Mouse (Mus musculus) midbrain, embryonic 16.5 days (tissue): Measurements from ENCODE around the gene Bmpr1a. TPM values are rescaled to one million over a fixed set of nuclear protein-coding genes. Genes with fewer than 3 reads are reported as not detected.

Experiments
- ATAC-seq: fragments of 200-750 bp; cut with Nextera tagmentation; 2 replicates; pipeline ENCODE4 v1.8.0; 2017; ENCODE audit warnings: moderate TSS enrichment
- H3K27ac ChIP-seq: fragments of 300-500 bp; sonication (generic); 2 replicates; pipeline ENCODE4 v1.5.1; 2014; ENCODE audit warnings: mild to moderate bottlenecking, low read length, mixed read lengths
- H3K27me3 ChIP-seq: fragments of 300-500 bp; sonication (generic); 2 replicates; pipeline ENCODE4 v1.6.1; 2014; ENCODE audit warnings: low read depth, low read length, mixed read lengths; ENCODE audit not compliant: control insufficient read depth, insufficient read depth
- H3K36me3 ChIP-seq: fragments of 300-500 bp; sonication (generic); 2 replicates; pipeline ENCODE4 v1.6.1; 2014; ENCODE audit warnings: mild to moderate bottlenecking, low read length, moderate library complexity, mixed read lengths; ENCODE audit not compliant: control insufficient read depth, insufficient read depth
- H3K4me1 ChIP-seq: fragments of 300-500 bp; sonication (generic); 2 replicates; pipeline ENCODE4 v1.6.1; 2014; ENCODE audit warnings: mild to moderate bottlenecking, low read length, mixed read lengths; ENCODE audit not compliant: control insufficient read depth, insufficient read depth
- H3K4me2 ChIP-seq: fragments of 300-500 bp; sonication (generic); 2 replicates; pipeline ENCODE4 v1.6.1; 2014; ENCODE audit warnings: mild to moderate bottlenecking, low read length, mixed read lengths
- H3K4me3 ChIP-seq: fragments of 300-500 bp; sonication (generic); 2 replicates; pipeline ENCODE4 v1.5.1; 2014; ENCODE audit warnings: low read depth, mild to moderate bottlenecking, low read length, moderate library complexity, mixed read lengths
- H3K9ac ChIP-seq: fragments of 300-500 bp; sonication (generic); 2 replicates; pipeline ENCODE4 v1.6.1; 2014; ENCODE audit warnings: low read depth, low read length, mixed read lengths
- H3K9me3 ChIP-seq: fragments of 300-500 bp; sonication (generic); replicated peaks from 2 replicates; pipeline ENCODE4 v1.6.1; 2014; ENCODE audit warnings: mild to moderate bottlenecking, low read length, mixed read lengths; ENCODE audit not compliant: control insufficient read depth, poor library complexity, severe bottlenecking
- WGBS: fragments of 180-500 bp; shearing (Covaris S2); extraction: QIAGEN DNeasy Blood & Tissue Kit; methylation state at CpG from one replicate; pipeline ENCODE4 v1.1.7; 2014; 5-methylcytosine and 5-hydroxymethylcytosine counted together
- polyA plus RNA-seq: library from polyadenylated mRNA; unstranded; fragments of >200 nt; fragmentation: Nextera tagmentation; extraction: Ambion mirVana; gene quantifications from 2 replicates; pipeline ENCODE4 v1.2.1, GENCODE M21; 2015

The Bmpr1a gene
- polyA plus RNA-seq, 1 experiment from 2014 or later = 15.4 TPM

DNA sequence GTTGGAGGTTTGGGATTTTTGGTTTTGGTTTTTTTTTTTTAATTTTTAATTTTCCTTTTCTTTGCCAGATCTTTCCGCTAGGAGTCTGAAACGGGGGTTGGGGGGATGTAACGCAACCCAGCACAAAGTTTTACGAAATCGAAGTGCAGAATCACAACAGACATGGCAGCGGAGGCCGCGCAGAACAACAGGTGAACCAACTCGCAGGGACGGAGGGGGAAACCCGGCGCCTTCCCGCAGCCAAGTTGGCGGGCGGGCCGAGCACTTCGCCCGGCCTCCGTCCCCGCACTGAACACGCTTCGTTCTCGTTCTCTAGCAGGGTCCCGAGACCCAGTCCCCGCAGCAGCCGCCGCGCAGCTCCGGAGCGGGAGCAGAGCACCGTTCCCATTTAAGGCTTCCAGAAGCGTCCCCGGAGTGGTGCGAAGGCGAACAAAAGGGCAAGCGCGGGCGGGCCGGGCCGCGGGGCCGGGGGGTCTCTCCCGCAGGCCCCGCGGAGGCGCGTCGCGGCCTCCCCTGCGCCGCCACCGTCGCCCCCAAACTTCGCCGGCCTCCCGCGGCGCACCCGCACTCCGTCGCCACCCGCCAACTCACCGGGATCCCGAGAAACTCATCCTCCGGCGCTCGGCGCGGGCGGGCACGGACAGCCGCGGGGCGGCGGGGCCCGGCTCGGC, 1.2 kb downstream of the Bmpr1a start:
- Histone ChIP-seq H3K4me2 (peak overlapping the region; percentile 86), H3K36me3 (no peaks in the 10 kb centered on the region), H3K9me3 (no peaks in the 10 kb centered on the region), H3K9ac (peak overlapping the region; percentile 91), H3K4me1 (peaks cover 25% of the 10 kb centered on the region), H3K4me3 (peak overlapping the region; percentile 96), H3K27ac (peak overlapping the region; percentile 93), H3K27me3 (no peaks in the 10 kb centered on the region)
- WGBS = under 1% methylated on average over 60 of the region's 77 CpGs
- ATAC-seq = peak; percentile 64

DNA sequence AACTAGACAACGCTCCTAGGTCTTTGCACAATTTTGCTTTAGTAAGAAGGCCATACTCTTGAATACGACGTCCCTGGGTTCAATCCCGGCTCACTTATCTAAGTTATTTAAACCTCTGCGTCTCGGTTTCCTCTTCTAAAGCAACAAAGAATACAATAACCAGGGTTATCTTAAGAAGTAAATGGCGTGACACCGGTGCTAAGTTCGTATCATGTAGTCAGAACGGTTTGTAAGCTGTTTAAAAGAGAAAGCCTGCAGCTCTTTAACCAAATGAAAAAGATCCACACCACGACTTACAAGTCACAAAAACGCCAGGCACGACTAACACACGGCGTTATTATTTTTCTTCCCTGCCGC, 1.7 kb downstream of the Bmpr1a start:
- H3K27ac ChIP-seq = peak overlapping the region; percentile 93
- H3K9ac ChIP-seq = peak overlapping the region; percentile 91
- peak overlapping the region; percentile 96 for H3K4me3 ChIP-seq
- WGBS = under 1% methylated on average over 16 of the region's 16 CpGs
- no peaks in the 10 kb centered on the region for H3K36me3 ChIP-seq
- H3K4me1 ChIP-seq = peaks cover 25% of the 10 kb centered on the region
- H3K4me2 ChIP-seq = peak overlapping the region; percentile 86
- no peaks in the 10 kb centered on the region for H3K27me3 ChIP-seq
- no peaks in the 10 kb centered on the region for H3K9me3 ChIP-seq
- no peak for ATAC-seq

DNA sequence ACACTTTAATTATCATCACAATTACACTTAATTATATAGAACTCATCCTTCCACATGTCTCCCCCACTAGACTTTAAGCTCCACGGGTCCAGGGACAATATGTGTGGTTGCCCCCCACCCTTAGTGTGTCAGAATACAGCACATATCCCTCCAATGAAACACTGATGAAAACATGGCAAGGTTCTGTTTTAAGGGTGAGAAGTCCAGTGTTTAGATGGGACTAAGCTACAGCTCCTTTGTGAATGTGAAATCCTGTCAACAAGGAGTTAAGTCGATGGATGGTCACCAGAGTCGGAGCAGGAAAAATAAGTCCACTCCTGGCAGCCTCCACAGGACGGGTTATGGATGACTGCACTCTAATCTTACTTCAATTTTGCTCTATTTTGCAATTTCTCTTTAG, 2.8 kb downstream of the Bmpr1a start:
- H3K36me3 ChIP-seq = no peaks in the 10 kb centered on the region
- ATAC-seq = no peak
- WGBS = 2% methylated on average over 4 of the region's 4 CpGs
- H3K4me3 ChIP-seq = peak overlapping the region; percentile 26
- peaks cover 32% of the 10 kb centered on the region for H3K4me1 ChIP-seq
- no peaks in the 10 kb centered on the region for H3K9me3 ChIP-seq
- H3K9ac ChIP-seq = peak overlapping the region; percentile 11; the same call in 1 of the 2 replicates
- no peaks in the 10 kb centered on the region for H3K27me3 ChIP-seq
- H3K4me2 ChIP-seq = peak overlapping the region; percentile 86
- H3K27ac ChIP-seq = no peak overlapping the region

DNA sequence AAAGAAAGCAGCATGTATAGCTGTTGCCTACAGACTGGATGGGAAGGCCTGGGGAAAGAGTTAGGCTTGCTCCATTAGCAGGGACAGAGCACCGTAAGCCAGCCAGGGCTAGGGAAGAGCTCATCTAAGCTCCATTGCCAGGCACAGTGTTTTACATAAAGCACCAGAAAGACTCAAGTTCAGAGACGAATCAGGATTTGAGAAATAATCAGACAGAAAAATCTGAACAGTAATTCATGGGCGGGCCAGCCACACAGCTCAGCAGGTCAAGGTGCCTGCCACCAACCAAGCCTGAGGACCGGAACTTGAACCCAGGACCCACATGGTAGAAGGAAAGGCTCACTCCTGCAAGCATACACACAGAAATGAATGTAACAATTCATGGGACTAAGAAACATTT, 3.5 kb downstream of the Bmpr1a start:
- H3K4me1 ChIP-seq = peaks cover 32% of the 10 kb centered on the region
- no peaks in the 10 kb centered on the region for H3K36me3 ChIP-seq
- H3K4me3 ChIP-seq = no peak overlapping the region
- peak overlapping the region; percentile 11; the same call in 1 of the 2 replicates for H3K9ac ChIP-seq
- no peak for ATAC-seq
- H3K4me2 ChIP-seq = peak overlapping the region; percentile 86
- no peaks in the 10 kb centered on the region for H3K27me3 ChIP-seq
- WGBS = 51% methylated on average over 4 of the region's 4 CpGs
- H3K27ac ChIP-seq = no peak overlapping the region
- H3K9me3 ChIP-seq = no peaks in the 10 kb centered on the region

DNA sequence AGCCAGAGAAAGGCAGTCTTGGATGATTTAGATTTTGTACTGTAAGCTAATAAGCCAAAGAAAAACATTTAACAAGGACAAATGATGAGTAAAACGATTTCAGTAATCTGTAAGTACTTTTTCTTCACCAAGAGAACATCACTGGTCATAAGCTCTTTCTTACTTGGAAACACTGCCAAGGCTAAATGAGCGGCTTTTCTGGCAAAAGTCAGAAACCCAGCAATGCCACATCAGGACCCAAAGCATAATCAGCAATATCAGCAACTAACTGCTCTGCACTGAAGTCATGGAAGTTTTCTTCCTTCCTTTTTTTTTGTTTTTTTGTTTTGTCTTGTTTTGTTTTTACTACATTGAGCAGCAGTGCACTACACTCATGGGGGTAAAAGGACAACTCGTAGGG, 5.8 kb downstream of the Bmpr1a start:
- no peak for ATAC-seq
- H3K4me2 ChIP-seq = no peak overlapping the region
- H3K9me3 ChIP-seq = no peaks in the 10 kb centered on the region
- H3K9ac ChIP-seq = no peak overlapping the region
- H3K4me3 ChIP-seq = no peak overlapping the region
- H3K27ac ChIP-seq = no peak overlapping the region
- H3K4me1 ChIP-seq = peaks cover 29% of the 10 kb centered on the region
- WGBS = 78% methylated on average over 3 of the region's 3 CpGs
- H3K36me3 ChIP-seq = no peaks in the 10 kb centered on the region
- no peaks in the 10 kb centered on the region for H3K27me3 ChIP-seq

DNA sequence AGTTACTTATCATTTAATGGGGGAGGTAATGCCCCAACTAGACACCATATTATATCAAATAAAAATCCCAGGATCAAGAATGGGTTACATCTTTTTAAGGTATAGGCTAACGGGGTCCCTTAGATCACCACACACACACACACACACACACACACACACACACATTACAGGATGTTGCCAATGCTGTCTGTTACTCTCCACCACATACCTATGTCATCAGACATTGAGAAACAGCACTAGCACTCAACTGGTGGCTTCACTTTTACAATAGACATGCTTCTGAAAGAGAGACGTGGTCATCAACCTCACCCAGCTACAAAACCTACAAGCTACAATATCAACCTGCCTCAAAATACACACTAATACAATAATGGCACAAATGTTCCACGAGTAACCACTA, 9.5 kb downstream of the Bmpr1a start:
- Histone ChIP-seq H3K27ac (no peak overlapping the region), H3K9ac (no peak overlapping the region), H3K4me2 (no peak overlapping the region), H3K36me3 (no peaks in the 10 kb centered on the region), H3K27me3 (no peaks in the 10 kb centered on the region), H3K9me3 (no peaks in the 10 kb centered on the region), H3K4me1 (peaks cover 14% of the 10 kb centered on the region), H3K4me3 (no peak overlapping the region)
- no peak for ATAC-seq
- WGBS = 97% methylated on average over 3 of the region's 3 CpGs

DNA sequence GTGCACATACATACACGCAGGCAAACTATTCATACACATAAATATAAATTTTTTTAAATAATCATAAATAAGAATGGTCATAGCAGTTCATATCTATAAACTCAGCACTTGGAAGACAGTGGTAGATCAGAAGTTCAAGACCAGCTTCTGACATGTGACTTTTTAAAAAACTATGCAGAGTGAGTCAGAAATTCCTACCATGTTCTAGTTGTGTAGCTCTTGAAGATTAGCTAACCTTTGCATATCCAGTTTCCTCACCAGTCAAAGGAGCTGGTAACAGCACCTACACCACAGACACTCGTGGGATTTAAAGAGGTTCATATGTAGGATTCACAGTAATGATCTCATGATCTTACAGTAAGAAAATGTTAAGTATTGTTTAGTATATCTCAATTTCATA, 10.5 kb downstream of the Bmpr1a start:
- Histone ChIP-seq H3K9ac (no peak overlapping the region), H3K4me3 (no peak overlapping the region), H3K27ac (no peak overlapping the region), H3K4me2 (no peak overlapping the region), H3K4me1 (peaks cover 13% of the 10 kb centered on the region), H3K36me3 (no peaks in the 10 kb centered on the region), H3K9me3 (no peaks in the 10 kb centered on the region), H3K27me3 (no peaks in the 10 kb centered on the region)
- ATAC-seq = no peak
- 92% methylated on average over 2 of the region's 2 CpGs for WGBS

DNA sequence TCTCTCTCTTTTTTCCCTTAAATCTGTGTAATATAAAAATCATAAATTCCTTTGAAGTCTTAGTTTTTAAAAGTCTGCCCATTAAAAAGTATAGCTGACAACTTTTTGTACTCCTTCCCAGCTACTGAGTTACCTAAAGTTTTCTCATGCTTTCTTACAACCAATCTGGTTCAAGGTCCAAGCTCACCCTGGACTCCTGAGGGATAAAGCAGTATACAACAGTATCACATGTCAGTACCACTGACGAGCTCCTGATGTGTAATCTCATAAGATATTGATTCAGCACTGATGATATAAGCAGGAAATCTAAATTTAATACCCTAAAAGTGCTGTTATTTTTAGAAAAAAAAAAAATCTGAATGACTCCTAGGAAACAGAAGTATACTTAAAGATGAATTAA, 12.2 kb downstream of the Bmpr1a start:
- Histone ChIP-seq H3K27ac (no peak overlapping the region), H3K4me1 (peaks cover 11% of the 10 kb centered on the region), H3K27me3 (no peaks in the 10 kb centered on the region), H3K9ac (no peak overlapping the region), H3K36me3 (no peaks in the 10 kb centered on the region), H3K4me2 (no peak overlapping the region), H3K9me3 (no peaks in the 10 kb centered on the region), H3K4me3 (no peak overlapping the region)
- no peak for ATAC-seq
- WGBS = 95% methylated on average over 1 of the region's 1 CpGs

DNA sequence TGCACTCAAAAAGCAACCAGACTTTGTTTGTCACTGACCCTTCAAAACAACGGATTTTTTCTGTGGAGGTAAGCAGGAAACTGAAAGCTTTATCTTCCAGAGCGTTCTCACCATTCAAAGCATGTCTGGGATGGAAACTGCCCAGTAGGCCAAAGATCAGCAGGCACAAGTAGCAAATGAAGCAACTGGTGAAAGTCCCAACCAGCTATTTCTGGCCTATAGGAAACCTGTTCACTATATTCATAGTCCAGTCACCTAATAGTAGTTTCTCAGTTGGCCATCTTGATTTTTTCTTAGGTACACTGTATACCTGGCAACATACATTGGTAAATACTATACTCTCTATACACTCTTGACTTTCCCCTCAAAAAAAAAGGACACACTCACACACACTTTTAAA, 13.2 kb downstream of the Bmpr1a start:
- no peak overlapping the region for H3K9ac ChIP-seq
- H3K27ac ChIP-seq = no peak overlapping the region
- no peaks in the 10 kb centered on the region for H3K36me3 ChIP-seq
- H3K4me2 ChIP-seq = no peak overlapping the region
- H3K27me3 ChIP-seq = no peaks in the 10 kb centered on the region
- H3K4me1 ChIP-seq = peaks cover 5% of the 10 kb centered on the region; the same call in 1 of the 2 replicates
- no peaks in the 10 kb centered on the region for H3K9me3 ChIP-seq
- H3K4me3 ChIP-seq = no peak overlapping the region
- no peak for ATAC-seq
- WGBS = 84% methylated on average over 2 of the region's 2 CpGs
